Mouse (Mus musculus): ENCODE results near the gene Ralgps1. TPM values are rescaled to one million over a fixed set of nuclear protein-coding genes. Genes with fewer than 3 reads are reported as not detected.

The Ralgps1 gene
- total RNA-seq, 4 experiments from 2014 or later: 57.9 to 79.2 (median 69.1) TPM

DNA sequence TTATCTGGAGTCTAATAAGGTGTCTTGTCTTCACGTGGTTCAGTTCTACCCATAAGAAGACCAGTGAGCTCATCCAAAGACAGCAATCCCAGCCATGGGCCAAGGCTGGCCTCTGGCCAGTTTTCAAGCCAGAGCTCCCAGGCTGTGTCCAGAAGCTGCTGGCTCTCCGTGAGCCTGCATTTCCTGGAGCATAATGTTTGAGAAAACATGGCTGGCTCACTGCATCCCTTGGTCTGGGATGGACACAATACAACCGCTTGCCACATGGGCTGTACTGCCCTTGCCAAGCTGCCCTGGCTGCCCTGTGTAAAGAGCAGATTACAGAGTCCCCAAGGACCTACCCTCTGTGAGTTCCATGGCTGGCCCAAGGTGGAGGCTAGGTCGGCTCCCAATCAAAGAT, 88.4 kb downstream of the Ralgps1 start:
- DNase-seq (ENCODE audit: low spot score in 2 of 2): no peak

DNA sequence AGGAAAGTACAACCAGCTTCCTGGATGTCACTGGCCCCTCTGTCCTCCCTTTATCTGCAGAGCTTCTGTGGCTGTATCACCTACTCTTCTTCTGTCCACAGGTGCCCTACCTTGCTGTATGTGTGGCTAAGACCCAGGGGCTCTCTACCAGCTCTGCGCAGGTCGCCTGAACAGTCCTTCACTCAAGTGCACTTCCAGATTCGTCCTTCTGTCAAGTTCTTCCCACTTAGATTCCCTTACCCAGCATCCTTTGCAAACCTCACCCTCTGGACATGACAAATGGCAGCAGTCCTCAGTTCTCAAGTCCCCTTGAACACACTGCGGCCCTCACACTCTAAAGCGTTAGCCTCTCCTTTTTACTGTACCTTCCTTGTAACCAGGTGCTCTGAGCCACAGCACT, 89.5 kb downstream of the Ralgps1 start:
- no peak for DNase-seq (ENCODE audit: low spot score in 2 of 2)

DNA sequence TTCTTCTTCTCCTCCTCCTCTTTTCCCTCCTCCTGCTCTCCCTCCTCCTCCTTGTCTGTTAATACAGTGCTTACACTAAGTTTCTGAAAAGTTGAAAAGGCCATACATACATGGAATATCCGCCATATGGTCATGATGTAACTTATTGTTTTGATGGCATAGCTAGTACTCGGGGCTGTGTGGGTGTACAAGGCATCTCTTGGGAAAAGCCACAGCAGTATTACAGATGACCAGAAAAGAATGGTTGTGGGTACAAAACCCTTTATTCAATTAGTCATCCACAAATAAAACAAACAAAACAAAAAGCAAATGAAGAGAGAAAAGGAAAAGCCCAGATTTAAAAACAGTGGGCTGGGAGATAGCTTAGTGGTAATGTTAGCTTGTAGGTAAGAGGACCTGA, 90.8 kb downstream of the Ralgps1 start:
- DNase-seq (ENCODE audit: low spot score in 2 of 2): no peak

DNA sequence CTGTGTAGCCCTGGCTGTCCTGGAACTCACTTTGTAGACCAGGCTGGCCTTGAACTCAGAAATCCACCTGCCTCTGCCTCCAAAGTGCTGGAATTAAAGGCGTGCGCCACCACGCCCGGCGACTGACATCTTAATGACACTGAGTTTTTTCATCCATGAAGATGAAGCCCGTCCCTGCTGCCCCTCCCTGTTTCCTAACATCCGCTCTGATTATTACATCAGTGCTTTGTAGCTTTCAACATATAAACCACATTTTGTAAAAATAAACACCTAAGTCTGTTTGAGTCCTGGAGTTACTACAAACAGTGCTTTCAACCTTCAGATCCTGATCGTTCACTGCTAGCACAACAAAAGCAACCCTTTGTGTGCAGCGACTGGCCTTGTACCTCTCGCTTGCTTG, 91.5 kb downstream of the Ralgps1 start:
- DNase-seq (ENCODE audit: low spot score in 2 of 2): no peak

DNA sequence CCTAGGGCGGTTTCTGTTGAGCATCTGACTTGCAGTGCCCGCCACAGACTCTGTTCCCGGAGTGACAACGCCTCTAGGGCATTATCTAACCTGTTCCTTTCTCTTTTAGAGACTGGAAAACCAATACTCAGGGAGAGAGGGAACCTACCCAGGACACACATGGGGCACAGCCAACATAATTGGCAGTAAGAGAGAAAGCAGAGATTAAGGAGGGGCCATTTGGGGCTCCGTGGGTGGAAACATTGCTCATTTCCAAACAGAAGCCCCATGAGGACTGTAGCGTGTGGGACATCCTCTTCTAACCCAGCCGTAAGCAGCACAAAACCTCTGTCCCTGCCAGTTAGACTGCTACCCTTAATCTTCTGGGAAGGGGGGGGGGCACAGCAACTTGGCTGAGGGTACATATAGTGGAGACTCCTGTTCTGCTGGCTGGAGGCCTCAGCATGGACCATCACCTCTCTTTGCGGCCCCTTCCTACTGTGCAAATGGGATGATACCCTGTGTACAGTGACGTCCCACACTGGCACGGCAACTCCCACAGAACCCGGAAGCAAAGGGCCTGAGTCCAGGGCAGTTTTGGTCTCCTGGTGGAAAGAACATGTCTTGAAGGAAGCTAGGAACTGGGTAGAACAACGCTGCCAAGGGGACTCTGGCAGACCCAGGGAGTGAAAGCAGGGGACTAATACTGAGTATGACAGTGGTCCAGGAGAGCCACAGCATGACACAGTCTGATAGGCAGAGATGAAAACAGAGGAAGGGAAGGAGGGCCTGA, 96.4 kb downstream of the Ralgps1 start:
- no peak for DNase-seq (ENCODE audit: low spot score in 2 of 2)

DNA sequence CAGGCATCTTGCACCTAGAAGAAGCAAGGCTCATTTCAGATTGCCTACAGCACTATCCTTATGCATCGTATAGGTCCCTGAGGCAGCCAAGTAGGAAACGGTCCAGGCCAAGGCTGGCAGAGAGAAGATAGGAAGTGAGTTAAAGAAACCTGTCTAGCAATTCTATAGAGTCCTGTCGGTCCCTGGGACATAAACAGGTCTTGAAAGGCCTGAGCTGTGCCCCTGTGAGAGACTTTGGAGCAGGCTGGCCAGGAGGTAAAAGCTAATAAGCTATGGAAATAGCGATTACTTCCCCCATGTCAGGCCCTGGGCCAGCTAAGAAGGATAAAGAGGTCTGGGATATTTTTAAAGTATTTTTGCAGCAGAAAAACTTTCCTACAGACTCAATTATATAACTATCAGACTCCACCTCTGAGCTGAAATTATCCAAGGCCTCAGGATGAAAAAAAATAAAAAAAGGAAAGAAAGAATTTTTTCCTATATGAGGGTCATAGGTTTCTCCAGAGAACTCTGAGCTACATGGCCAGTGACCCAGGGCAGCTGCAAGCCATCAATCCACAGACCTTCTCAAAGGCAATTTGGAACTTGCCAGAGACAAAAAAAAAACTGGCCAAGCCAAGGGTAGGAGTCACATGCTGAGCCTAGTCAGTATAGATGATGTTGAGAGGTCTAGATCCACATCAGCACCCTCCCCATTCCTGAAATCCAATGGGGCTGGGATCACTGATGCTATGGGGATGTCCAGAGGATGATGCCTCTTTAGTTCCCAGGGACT, 98.4 kb downstream of the Ralgps1 start:
- no peak for DNase-seq (ENCODE audit: low spot score in 2 of 2)

DNA sequence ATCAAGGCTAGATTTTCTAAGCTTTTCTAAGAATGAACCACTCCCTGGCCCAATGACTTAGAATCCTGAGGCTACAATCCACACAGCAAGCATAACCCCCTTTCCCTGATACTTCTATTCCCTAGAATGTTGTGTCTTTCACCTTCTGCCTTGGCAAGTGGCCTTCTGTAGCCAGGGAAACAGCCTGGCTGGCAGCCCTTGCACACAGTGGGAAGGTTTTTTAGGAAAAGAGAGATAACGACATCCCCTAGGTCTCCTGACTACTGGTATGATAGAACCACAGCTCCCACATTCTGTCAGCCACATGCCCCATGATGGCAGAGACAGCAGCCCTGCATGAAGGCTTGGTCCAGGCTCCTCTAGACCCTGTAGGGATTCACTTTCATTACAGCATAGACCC, 99.8 kb downstream of the Ralgps1 start:
- DNase-seq (ENCODE audit: low spot score in 2 of 2): no peak

DNA sequence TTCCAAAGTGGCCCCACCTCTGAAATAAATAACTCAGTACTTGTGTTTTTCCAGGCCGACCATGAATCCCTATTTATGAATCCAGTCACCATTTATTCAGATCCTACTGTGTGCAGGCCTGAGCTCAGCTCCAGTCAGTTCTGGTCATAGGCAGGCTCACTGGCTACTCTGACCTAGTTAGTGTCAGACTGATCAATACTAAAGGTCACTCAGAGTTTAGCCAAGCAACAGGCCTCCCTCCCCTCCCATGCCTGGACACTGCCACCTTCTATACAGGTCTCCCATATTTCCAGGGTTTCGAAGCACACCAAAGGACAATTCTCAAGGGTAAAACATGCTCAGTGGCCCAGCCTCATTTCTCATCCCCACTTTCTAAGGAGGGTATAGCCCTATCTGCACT, 100.7 kb downstream of the Ralgps1 start:
- DNase-seq (ENCODE audit: low spot score in 2 of 2): no peak

DNA sequence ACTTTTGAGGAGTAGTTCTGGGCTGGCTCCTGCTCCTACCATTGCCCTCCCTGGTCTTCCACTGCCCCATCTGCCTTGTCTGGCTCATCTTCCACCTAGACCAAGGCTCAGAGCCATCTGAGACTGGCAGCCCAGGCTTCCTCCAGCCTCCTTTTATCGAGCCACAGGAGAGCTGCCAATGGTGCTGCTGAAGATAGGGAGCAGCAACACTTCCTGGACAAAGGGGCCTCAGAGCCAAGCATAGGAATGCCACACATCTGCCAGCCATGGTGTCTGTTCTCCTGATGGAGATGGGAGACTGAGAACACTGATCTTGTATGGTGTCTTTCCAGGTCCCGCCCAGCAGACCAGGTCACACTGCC, 102.2 kb downstream of the Ralgps1 start:
- no peak for DNase-seq (ENCODE audit: low spot score in 2 of 2)

DNA sequence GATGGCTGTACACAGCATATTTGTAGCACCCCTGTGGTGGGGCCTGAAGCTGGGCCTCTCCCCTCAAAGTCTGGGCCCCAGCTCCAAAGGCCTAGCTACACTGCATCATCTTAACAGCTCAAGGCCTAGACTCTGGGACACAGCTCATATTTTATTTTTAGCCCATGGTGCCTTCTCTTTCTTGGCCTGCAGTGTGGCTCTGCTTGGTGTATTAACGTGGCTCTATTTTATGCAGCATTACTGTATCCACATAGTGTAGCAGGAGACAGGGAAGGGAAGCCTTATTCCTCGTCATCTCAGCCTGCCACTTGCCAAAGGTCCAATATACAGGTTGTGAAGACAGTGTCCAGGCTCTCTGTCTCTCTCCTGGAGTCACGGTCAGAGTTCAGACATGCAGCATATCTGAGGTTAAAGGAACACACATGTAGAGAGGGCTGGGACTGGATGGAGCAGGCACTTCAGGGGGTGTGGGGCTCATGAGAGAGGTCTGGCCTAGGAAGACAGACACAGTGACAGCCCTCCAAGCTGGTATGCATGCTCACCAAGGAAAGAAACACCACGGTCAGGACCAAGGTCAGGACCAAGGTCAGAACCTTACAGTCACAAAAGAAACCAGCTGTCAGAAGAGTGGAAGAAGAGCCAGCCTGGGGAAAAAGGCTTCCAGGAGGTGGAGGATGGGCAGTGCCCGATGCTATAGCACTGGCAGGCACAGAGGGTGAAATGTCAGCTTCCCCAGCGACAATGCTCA, 102.7 kb downstream of the Ralgps1 start:
- no peak for DNase-seq (ENCODE audit: low spot score in 2 of 2)

DNA sequence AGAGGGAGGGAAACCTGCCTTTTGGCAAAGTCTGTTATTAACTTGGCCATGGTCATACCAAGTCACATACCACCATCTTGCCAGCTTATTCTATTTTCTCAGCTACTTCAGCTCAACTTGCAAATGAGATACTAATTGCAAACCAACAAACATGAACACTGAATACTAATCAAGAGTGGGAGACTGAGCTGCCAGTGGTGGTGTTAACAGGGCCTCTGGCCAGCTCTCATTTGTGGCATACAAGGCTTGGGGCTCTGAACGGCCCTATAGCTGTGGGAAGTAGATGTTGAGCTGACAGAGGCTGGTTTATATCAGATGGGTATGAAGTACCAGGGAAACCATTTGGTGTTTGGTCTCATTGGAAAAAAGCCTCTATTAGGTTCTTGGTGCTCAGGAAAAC, 104.2 kb downstream of the Ralgps1 start:
- DNase-seq (ENCODE audit: low spot score in 2 of 2): no peak

DNA sequence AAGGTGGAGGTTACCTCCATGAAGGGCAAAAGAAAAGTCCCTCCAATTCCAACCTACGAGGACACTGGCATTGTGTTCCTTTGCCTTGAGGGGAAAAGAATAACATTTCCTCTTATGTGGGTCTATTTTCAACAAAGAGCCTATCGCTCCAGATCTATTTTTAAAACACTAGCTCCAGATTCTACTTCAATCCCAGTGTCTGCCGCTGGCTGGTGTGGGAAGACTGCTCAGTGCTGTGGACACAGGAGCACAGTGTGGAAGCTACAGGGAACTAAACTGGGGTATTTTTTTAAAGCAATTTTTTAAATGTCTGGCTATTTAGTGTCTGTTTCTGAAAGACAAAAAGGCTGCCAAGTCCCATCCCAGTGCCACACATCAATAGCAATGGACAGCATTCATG, 105.5 kb downstream of the Ralgps1 start:
- no peak for DNase-seq (ENCODE audit: low spot score in 2 of 2)

DNA sequence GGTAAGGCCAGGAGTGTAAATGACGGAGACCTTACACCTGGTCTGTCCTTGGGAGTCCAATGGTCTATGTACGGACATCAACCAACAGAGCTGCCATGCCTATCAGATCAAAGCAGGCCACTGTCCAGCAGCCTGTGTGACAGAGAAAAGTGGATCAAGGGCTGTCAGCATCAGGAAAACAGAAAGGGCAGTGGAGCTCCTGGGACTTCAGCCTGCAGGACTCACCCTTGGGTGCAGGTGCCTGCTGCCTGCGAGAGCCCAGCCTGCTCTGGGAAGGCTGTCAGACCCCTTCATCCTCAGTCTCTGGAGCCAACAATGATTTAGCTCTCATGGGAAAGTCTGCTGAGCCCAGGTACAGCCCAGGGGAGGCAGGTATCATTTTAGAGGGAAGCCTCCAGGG, 109.8 kb downstream of the Ralgps1 start:
- DNase-seq (ENCODE audit: low spot score in 2 of 2): no peak

DNA sequence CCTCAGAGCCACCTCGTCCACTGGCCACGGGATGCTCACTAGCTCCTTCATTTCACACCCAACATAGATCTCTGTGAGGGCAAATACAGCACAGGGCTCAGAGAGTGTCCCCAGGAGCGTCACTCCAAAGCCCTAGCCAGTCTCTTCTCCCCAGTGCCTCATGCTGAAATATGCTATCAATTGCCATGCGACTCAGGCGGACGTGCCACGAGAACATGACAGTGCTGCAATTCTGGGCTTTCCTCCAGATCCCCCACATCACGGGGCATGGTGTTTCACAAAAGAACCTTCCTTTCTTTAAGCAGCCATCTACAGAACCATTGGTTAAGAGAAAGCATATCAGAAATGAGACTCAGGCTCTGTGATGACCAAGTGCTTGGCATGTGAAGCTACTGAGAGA, 110.5 kb downstream of the Ralgps1 start:
- peak; percentile 56 to 64 for DNase-seq (ENCODE audit: low spot score in 2 of 2)

DNA sequence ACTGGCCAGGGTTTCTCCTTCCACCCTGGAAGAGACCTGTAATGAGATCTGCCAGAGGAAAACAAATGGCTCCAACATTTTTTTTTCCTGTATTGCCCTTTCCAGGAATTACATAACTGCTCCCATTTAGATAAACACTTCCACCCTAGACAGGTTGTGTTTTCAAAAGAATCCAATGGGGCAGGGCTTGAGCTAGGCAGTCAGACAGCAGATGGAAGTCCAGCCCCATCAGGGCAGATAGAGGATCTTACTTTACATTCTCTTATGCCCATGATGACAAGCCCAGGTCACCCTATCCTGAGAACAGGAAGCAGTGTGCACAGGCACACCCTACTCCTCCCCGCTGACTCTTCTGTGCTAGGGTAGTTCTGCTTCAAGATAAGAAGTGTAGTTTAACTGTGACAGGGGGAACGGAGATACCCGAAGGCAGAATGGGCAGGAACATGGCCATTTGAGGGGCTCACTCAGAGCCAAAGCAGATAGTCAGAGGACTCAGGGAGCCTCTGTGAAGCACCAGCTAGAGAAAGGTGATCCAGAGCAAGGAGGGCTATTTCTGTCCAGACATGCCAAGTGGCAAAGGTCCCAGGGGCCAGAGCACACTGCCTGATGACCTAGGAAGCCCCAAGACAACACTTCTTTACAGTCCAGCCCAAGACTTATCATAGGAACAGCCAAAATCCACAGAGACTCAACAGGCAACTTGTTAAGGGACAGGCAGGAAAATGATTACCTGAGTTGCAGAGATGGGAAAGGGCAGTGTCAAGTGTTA, 114.3 kb downstream of the Ralgps1 start:
- no peak for DNase-seq (ENCODE audit: low spot score in 2 of 2)

DNA sequence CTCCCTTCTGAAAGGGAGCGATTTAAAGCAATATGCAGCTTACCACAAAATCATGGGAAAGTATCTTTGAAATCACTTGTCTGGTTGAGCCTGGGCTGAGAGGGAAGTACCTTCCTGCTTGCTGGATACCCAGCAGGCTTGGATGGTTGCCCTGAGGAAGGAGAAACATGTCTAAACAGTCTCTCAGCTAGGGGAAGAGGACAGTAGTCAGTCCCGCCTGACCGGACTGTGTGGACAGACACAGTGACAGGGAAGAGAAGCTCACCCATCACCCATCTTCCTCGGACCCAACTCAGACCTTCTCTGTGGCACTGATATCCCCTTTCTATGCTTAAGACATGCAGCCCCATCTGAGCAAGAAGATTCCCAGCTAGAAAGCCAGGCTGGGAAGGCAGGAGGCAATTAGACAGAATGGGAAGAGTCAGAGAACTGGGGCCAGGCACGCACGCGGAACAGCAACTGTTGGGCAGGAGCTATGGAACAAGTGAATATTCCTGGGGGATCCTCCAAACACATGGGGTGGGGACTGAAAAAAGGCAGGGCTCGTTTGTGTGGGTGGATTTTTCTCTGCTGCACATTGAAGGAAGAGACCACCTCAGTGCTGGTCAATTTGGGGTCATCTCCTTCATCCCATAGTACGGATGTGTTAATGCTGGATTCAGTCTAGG, 116.8 kb downstream of the Ralgps1 start:
- no peak for DNase-seq (ENCODE audit: low spot score in 2 of 2)

DNA sequence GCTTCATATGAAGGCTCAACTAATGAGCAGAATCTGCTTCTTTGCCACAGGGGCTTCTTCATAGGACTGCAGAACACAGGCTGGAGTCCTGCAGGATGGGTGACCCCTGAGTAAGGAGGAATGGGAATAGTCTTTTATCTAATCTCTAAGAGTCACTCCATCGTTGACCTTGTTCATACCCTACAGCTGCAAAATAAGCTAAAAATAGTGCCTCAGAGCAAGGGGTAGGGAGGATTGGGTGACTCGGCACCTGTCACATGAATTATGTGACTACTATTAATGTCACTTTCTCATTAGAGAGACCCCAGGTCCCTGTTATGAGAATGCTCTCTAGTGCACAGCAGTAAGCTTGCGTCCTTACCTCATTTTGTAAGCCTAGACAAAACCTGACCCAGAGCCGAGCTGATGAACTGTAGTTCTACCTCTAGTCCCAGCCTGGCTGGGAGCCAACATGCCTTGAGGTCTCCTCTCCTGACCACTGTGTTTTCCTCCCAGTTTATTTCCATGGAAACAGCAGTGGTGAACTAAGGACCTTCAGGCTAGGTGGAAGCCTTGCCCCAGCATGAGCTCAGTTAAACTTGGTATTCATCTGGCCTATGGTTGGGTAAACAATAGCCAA, 117.6 kb downstream of the Ralgps1 start:
- DNase-seq (ENCODE audit: low spot score in 2 of 2): no peak

DNA sequence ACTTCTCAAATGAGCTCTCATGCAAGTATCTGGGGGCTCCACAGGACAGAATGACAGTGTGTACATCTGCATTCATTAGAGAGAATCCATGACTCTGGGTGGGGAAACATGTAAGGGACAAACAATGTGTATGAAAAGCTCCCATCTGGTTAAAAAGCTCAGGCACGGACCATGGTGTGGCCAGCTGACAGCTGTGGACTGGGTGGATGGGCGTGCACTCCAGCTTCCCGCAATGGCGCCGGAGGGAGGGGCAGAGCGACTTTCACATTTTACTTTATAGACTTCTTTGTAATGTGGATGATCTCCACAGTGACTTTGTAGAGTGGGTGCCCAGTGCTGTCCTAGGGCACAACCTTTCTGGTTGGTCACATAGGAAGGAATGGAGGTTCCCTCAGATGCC, 118.5 kb downstream of the Ralgps1 start:
- no peak for DNase-seq (ENCODE audit: low spot score in 2 of 2)

DNA sequence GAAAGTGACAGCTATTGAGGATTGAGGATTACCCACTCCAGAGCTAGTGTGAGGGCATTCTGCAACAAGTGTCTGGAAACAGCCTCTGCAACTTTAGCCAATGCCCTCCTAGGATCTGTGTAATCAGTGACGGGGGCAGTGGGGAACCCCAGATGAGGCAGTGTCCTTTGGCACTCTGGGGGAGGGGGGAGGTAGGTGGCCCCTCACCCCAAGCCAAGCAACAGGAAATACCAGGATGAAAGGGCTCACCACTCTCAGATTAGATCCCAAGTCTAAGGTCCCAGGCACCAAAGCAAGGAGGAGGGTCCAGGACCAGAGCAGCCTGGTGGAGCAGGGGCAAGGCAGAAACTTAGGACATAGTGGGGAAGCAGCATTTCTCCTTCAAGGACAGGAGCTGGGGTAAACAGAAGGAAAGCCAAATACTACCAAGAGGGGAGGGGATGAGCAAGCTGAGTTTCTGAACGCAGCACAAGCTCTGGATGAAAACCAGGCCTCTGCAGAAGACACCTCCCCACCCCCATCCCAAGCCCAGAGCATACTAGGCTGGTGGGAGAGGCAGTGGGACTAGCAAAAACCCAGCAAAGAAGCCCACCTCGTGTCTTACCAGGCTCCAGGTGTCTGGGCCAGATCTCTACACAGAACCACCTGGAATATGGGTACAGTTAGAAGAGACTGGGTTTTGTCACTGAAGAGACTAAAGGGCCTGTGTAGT, 121.2 kb downstream of the Ralgps1 start:
- DNase-seq (ENCODE audit: low spot score in 2 of 2): no peak

DNA sequence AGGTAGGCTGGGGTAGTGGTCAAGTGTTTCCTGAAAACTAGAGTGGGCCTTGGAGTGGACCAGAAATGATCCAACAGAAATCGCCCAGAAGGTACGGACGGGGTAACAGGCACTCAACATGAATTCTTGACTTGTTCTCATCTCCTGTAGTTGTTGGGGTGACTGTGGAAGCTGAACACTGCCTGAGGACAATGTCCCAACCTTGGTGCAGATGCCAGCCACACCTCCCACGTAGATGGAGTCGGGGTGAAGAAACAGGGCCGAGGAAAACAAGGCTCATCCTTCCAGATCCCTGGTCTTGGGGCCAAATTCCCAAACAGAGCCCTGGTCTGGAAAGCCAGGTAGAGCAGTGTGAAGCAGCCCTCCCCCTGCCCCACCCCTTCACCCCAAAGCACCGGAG, 122.7 kb downstream of the Ralgps1 start:
- DNase-seq (ENCODE audit: low spot score in 2 of 2): no peak
